In the genomic region with DNA sequence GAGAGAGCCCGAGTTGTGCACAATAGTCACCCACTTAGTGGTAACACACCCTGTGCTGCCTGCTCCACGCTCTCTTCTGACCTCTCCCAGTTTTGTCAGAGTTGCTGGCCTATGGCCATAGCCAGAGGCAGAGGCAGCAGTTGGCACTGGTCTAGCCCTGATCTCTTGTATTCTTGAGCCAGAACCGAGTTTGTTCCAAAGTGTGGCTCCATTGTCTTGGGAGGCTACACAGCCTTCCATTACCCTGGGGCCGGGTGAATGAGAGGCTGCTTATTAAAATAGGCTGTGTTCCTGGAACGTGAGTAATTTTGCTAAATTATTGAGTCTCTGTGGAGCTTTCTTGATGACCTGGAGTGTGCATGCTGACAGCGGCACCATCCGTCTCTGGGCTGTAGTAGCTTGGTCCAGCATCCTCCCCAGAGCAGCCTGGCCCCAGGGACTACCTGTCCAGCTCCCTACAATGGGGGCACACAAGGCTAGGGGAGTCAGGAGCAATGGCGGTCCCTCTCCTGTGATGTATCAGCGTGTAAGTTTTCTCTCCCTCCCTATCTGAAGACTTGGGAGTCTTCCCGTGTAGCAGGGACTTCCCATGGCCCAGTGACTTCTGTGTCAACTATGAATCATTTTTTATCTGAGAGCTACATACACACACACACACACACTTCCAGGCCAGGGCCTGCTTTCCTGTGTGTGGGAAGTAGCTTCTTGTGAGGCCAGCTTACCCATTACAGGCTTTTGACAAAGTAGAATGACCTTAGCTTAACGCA, we compare ENCODE assay signal across 13 mouse cellular contexts.
DNase-seq lines count a peak whose midpoint lies in the region; ATAC-seq and TF ChIP-seq lines count a peak whose summit lies in the region.
"Had no signal": no experiment of that assay in that cellular context is flagged by ENCODE, and none has a peak within 500 bp of the region (broad histone marks: within the 10 kb centered on the region; RNA-seq: fewer than 3 reads in every experiment).

No protein-coding gene starts in this region.

- no peak for TF ChIP-seq CTCF in brain, embryonic 14.5 days (IDR thresholded peaks at IDR 0.05; ENCODE audit: borderline replicate concordance, extremely low read depth, insufficient read depth, insufficient read length)

- WGBS in forebrain, embryonic 13.5 days, result 69% methylated on average over 11 of the region's 11 CpGs
- WGBS in forebrain, embryonic 11.5 days, result 76% methylated on average over 11 of the region's 11 CpGs
- 66% methylated on average over 11 of the region's 11 CpGs for WGBS in liver, embryonic 15.5 days (ENCODE audit: insufficient replicate concordance)
- WGBS in kidney, embryonic 15.5 days, result 58% methylated on average over 11 of the region's 11 CpGs

- H3K4me1 ChIP-seq in forebrain, embryonic 13.5 days, result peaks cover 41% of the 10 kb centered on the region
- H3K4me1 ChIP-seq in forebrain, embryonic 11.5 days (replicated peaks; ENCODE audit: control insufficient read depth, insufficient read depth, low read length), result no peaks in the 10 kb centered on the region
- no peaks in the 10 kb centered on the region for H3K4me1 ChIP-seq in liver, embryonic 15.5 days (replicated peaks)
- H3K4me1 ChIP-seq in kidney, embryonic 15.5 days, result peaks cover 51% of the 10 kb centered on the region
- H3K4me1 ChIP-seq: heart, embryonic 12.5 days; liver, embryonic 13.5 days had no signal

- 0 out of 2 replicates have a peak, but pooled peaks cover 1% of the 10 kb centered on the region for H3K27me3 ChIP-seq in forebrain, embryonic 13.5 days
- H3K27me3 ChIP-seq in forebrain, embryonic 11.5 days (ENCODE audit: control insufficient read depth, insufficient read depth, low read length), result no peaks in the 10 kb centered on the region
- 0 out of 2 replicates have a peak, but pooled peaks cover 9% of the 10 kb centered on the region for H3K27me3 ChIP-seq in liver, embryonic 15.5 days
- H3K27me3 ChIP-seq in kidney, embryonic 15.5 days, result peaks cover 31% of the 10 kb centered on the region
- H3K27me3 ChIP-seq: Patski had no signal

- H3K36me3 ChIP-seq in forebrain, embryonic 13.5 days (ENCODE audit: poor library complexity, severe bottlenecking), result no peaks in the 10 kb centered on the region
- no peaks in the 10 kb centered on the region for H3K36me3 ChIP-seq in forebrain, embryonic 11.5 days (ENCODE audit: control insufficient read depth, insufficient read depth, low read length)
- no peaks in the 10 kb centered on the region for H3K36me3 ChIP-seq in liver, embryonic 15.5 days (replicated peaks)
- no peaks in the 10 kb centered on the region for H3K36me3 ChIP-seq in kidney, embryonic 15.5 days
- H3K36me3 ChIP-seq: heart, embryonic 12.5 days; liver, embryonic 13.5 days; midbrain, embryonic 10.5 days had no signal

- no peak for DNase-seq in forebrain, embryonic 11.5 days (ENCODE audit: low spot score)
- no peak for DNase-seq in liver
- peak; percentile 88 for DNase-seq in brain, embryonic 14.5 days (ENCODE audit: low read depth)
- no peak for DNase-seq in layer of hippocampus, adult 9-11 months
- DNase-seq in frontal cortex, postnatal 10 days (ENCODE audit: low spot score in 2 of 2), result no peak
- DNase-seq: liver, embryonic 13.5 days had no signal

- H3K27ac ChIP-seq in forebrain, embryonic 13.5 days, result peak overlapping the region; percentile 12; the same call in 1 of the 2 replicates
- H3K27ac ChIP-seq in forebrain, embryonic 11.5 days (ENCODE audit: low read depth, low read length), result no peak overlapping the region
- H3K27ac ChIP-seq in liver, embryonic 15.5 days (replicated peaks), result no peak overlapping the region
- H3K27ac ChIP-seq in kidney, embryonic 15.5 days, result no peak overlapping the region
- H3K27ac ChIP-seq: layer of hippocampus, adult 2 months; midbrain, embryonic 10.5 days had no signal

- H3K9me3 ChIP-seq in forebrain, embryonic 13.5 days (replicated peaks), result no peaks in the 10 kb centered on the region
- no peaks in the 10 kb centered on the region for H3K9me3 ChIP-seq in forebrain, embryonic 11.5 days (ENCODE audit: control insufficient read depth, low read length)
- H3K9me3 ChIP-seq in liver, embryonic 15.5 days (replicated peaks), result no peaks in the 10 kb centered on the region
- H3K9me3 ChIP-seq in kidney, embryonic 15.5 days (replicated peaks), result no peaks in the 10 kb centered on the region
- H3K9me3 ChIP-seq: heart, embryonic 12.5 days; liver, embryonic 13.5 days; midbrain, embryonic 10.5 days had no signal

- ATAC-seq in forebrain, embryonic 13.5 days, result peak; percentile 78
- ATAC-seq in forebrain, embryonic 11.5 days (replicated peaks; ENCODE audit: low FRiP score), result no peak
- peak; percentile 22; the same call in 1 of the 2 replicates for ATAC-seq in liver, embryonic 15.5 days (ENCODE audit: insufficient read depth)
- ATAC-seq in kidney, embryonic 15.5 days (replicated peaks; ENCODE audit: low FRiP score), result peak; percentile 46; the same call in 1 of the 2 replicates
- ATAC-seq: Patski had no signal

- no peak for TF ChIP-seq POLR2A in brain, embryonic 14.5 days (IDR thresholded peaks at IDR 0.05; ENCODE audit: borderline replicate concordance, extremely low read depth, insufficient read depth, insufficient read length, poor library complexity, severe bottlenecking)

- H3K9ac ChIP-seq in forebrain, embryonic 13.5 days, result no peak overlapping the region
- no peak overlapping the region for H3K9ac ChIP-seq in forebrain, embryonic 11.5 days (ENCODE audit: low read length)
- H3K9ac ChIP-seq in liver, embryonic 15.5 days, result no peak overlapping the region
- no peak overlapping the region for H3K9ac ChIP-seq in kidney, embryonic 15.5 days
- H3K9ac ChIP-seq: heart, embryonic 12.5 days; liver, embryonic 13.5 days had no signal

- no peak overlapping the region for H3K4me2 ChIP-seq in forebrain, embryonic 13.5 days
- no peak overlapping the region for H3K4me2 ChIP-seq in forebrain, embryonic 11.5 days (ENCODE audit: low read depth, low read length, severe bottlenecking)
- H3K4me2 ChIP-seq in liver, embryonic 15.5 days, result no peak overlapping the region
- H3K4me2 ChIP-seq in kidney, embryonic 15.5 days, result no peak overlapping the region
- H3K4me2 ChIP-seq: heart, embryonic 12.5 days; liver, embryonic 13.5 days had no signal

- no peak overlapping the region for H3K4me3 ChIP-seq in forebrain, embryonic 13.5 days
- no peak overlapping the region for H3K4me3 ChIP-seq in forebrain, embryonic 11.5 days (ENCODE audit: low read depth, low read length)
- no peak overlapping the region for H3K4me3 ChIP-seq in liver, embryonic 15.5 days (replicated peaks)
- H3K4me3 ChIP-seq in kidney, embryonic 15.5 days (replicated peaks), result no peak overlapping the region
- H3K4me3 ChIP-seq: heart, embryonic 12.5 days; layer of hippocampus, adult 2 months; liver, embryonic 13.5 days; midbrain, embryonic 10.5 days had no signal
